Mouse (Mus musculus) testis, adult 2 months (tissue): Measurements from ENCODE around the gene Ogfod2. TPM values are rescaled to one million over a fixed set of nuclear protein-coding genes. Genes with fewer than 3 reads are reported as not detected.

Experiments
- H3K27ac ChIP-seq: fragments of 200-500 bp; 2 replicates; pipeline ENCODE4 v1.5.1; 2012; ENCODE audit warnings: low read depth, low read length; ENCODE audit not compliant: control insufficient read depth, insufficient read depth
- H3K27me3 ChIP-seq: fragments of 200-500 bp; 2 replicates; pipeline ENCODE4 v1.6.1; 2012; ENCODE audit warnings: mild to moderate bottlenecking, low read length, moderate library complexity; ENCODE audit not compliant: control insufficient read depth, insufficient read depth
- H3K36me3 ChIP-seq: fragments of 200-500 bp; 2 replicates; pipeline ENCODE4 v1.6.1; 2012; ENCODE audit warnings: mild to moderate bottlenecking, low read length; ENCODE audit not compliant: control insufficient read depth, insufficient read depth
- H3K4me1 ChIP-seq: fragments of 200-500 bp; 2 replicates; pipeline ENCODE4 v1.6.1; 2012; ENCODE audit warnings: low read length; ENCODE audit not compliant: control insufficient read depth, insufficient read depth
- H3K4me3 ChIP-seq: fragments of 200-500 bp; 2 replicates; pipeline ENCODE4 v1.5.1; 2012; ENCODE audit warnings: low read depth, mild to moderate bottlenecking, low read length, moderate library complexity, mixed read lengths; ENCODE audit not compliant: control insufficient read depth
- CTCF ChIP-seq: fragments of 200-500 bp; IDR thresholded peaks from 2 replicates; pipeline ENCODE4 v1.5.1; 2012; ENCODE audit warnings: low read depth, mild to moderate bottlenecking, inconsistent platforms, low read length, moderate library complexity; ENCODE audit not compliant: control insufficient read depth, insufficient read depth, insufficient replicate concordance
- POLR2A ChIP-seq: fragments of 200-500 bp; IDR thresholded peaks from 2 replicates; pipeline ENCODE4 v1.6.1; 2012; ENCODE audit warnings: low read depth, mild to moderate bottlenecking, inconsistent platforms, low read length, moderate library complexity; ENCODE audit not compliant: control insufficient read depth
- polyA plus RNA-seq: library from polyadenylated mRNA; depleted of rRNA; stranded (reverse); fragments of >200 nt; gene quantifications from 2 replicates; pipeline ENCODE4 v1.2.3, GENCODE M21; 2012; rRNA removed

The Ogfod2 gene
- 50.9 and 57.5 TPM in 2 replicates for polyA plus RNA-seq

- Histone ChIP-seq H3K27me3 (no peaks in the 10 kb centered on the region), H3K4me3 (peak within 1 kb of the TSS; percentile 97), H3K4me1 (peaks cover 19% of the 10 kb centered on the region), H3K27ac (peak within 1 kb of the TSS; percentile 98), H3K36me3 (no peaks in the 10 kb centered on the region)
- TF ChIP-seq CTCF (peak; percentile 27; the same call in 1 of the 2 replicates), POLR2A (peak; percentile 38)
Observed at GRCm38 (mm10) chr5:124111742-124112497, at the start of gene Ogfod2. Gene Ogfod2 (plus strand): TSS chr5:124112297.

GRCm38 (mm10) chr5:124069657-124070056 is 42.4 kb upstream of the Ogfod2 start:
- no peak overlapping the region for H3K4me3 ChIP-seq
- TF ChIP-seq CTCF = no peak
- TF ChIP-seq POLR2A = no peak
- no peaks in the 10 kb centered on the region for H3K27me3 ChIP-seq
- no peaks in the 10 kb centered on the region; the same call in 1 of the 2 replicates for H3K36me3 ChIP-seq
- no peaks in the 10 kb centered on the region for H3K4me1 ChIP-seq
- no peak overlapping the region for H3K27ac ChIP-seq

- no peaks in the 10 kb centered on the region; the same call in 1 of the 2 replicates for H3K36me3 ChIP-seq
- H3K27ac ChIP-seq = no peak overlapping the region
- H3K27me3 ChIP-seq = no peaks in the 10 kb centered on the region
- no peaks in the 10 kb centered on the region for H3K4me1 ChIP-seq
- TF ChIP-seq POLR2A = no peak
- no peak overlapping the region for H3K4me3 ChIP-seq
Observed at GRCm38 (mm10) chr5:124073682-124074081, 38.4 kb upstream of the Ogfod2 start.

- H3K27ac ChIP-seq = no peak overlapping the region
- no peaks in the 10 kb centered on the region for H3K4me1 ChIP-seq
- no peaks in the 10 kb centered on the region; the same call in 1 of the 2 replicates for H3K36me3 ChIP-seq
- no peak for TF ChIP-seq CTCF
- no peak for TF ChIP-seq POLR2A
- no peaks in the 10 kb centered on the region for H3K27me3 ChIP-seq
- H3K4me3 ChIP-seq = no peak overlapping the region
Observed at GRCm38 (mm10) chr5:124074845-124075307, 37.2 kb upstream of the Ogfod2 start.

- no peak for TF ChIP-seq POLR2A
- no peak for TF ChIP-seq CTCF
- no peaks in the 10 kb centered on the region for H3K4me1 ChIP-seq
Observed at GRCm38 (mm10) chr5:124075716-124076115, 36.4 kb upstream of the Ogfod2 start.

GRCm38 (mm10) chr5:124076559-124076958 is 35.5 kb upstream of the Ogfod2 start:
- no peaks in the 10 kb centered on the region for H3K27me3 ChIP-seq
- TF ChIP-seq POLR2A (no peak), CTCF (no peak)
- H3K36me3 ChIP-seq = no peaks in the 10 kb centered on the region; the same call in 1 of the 2 replicates
- no peak overlapping the region for H3K27ac ChIP-seq
- H3K4me3 ChIP-seq = no peak overlapping the region
- H3K4me1 ChIP-seq = no peaks in the 10 kb centered on the region

More at GRCm38 (mm10) chr5:124075716-124076115, 36.4 kb upstream of the Ogfod2 start:
- H3K27ac ChIP-seq = no peak overlapping the region
- no peaks in the 10 kb centered on the region for H3K27me3 ChIP-seq
- no peaks in the 10 kb centered on the region; the same call in 1 of the 2 replicates for H3K36me3 ChIP-seq
- no peak overlapping the region for H3K4me3 ChIP-seq

- H3K27ac ChIP-seq = no peak overlapping the region
- no peaks in the 10 kb centered on the region for H3K4me1 ChIP-seq
- H3K36me3 ChIP-seq = no peaks in the 10 kb centered on the region; the same call in 1 of the 2 replicates
- H3K27me3 ChIP-seq = no peaks in the 10 kb centered on the region
- TF ChIP-seq POLR2A (no peak), CTCF (no peak)
- H3K4me3 ChIP-seq = no peak overlapping the region
Observed at GRCm38 (mm10) chr5:124077241-124077640, 34.9 kb upstream of the Ogfod2 start.
